Mouse (Mus musculus) kidney, postnatal 36 days (tissue): ENCODE results near the gene Efcab9.
A peak's percentile ranks its signal among the peaks of the same experiment; 100 is the strongest.
"Not testable (repeated sequence)": the region's sequence is repeated elsewhere in the genome, so short reads cannot be mapped to it uniquely, and the experiment has no call there.

Experiments used
- DNase-seq, 2 experiments: peaks; one replicate each; pipeline ENCODE4 v3.0.0; 2021 to 2022; ENCODE audit warnings: mixed read lengths in 2 of 2

Efcab9 gene

GRCm38 (mm10) chr11:32535646-32536045 lies 3.8 kb upstream of the Efcab9 start:
- DNase-seq = no peak

GRCm38 (mm10) chr11:32534453-32535075 lies 2.7 kb upstream of the Efcab9 start:
- DNase-seq = no peak

- DNase-seq = peak; percentile 49 to 72
Observed at GRCm38 (mm10) chr11:32533482-32534261, 1.8 kb upstream of the Efcab9 start.

- peak; percentile 94 to 95 for DNase-seq
Observed at GRCm38 (mm10) chr11:32532765-32533481, 1.0 kb upstream of the Efcab9 start, which contains the start of gene Stk10. Gene Stk10 (plus strand): TSS chr11:32533305.

GRCm38 (mm10) chr11:32530151-32530550 lies 1.7 kb downstream of the Efcab9 start:
- no peak for DNase-seq

- no peak for DNase-seq
Observed at GRCm38 (mm10) chr11:32527006-32527405, 4.9 kb downstream of the Efcab9 start.

- no peak for DNase-seq
Observed at GRCm38 (mm10) chr11:32524122-32524920, 7.6 kb downstream of the Efcab9 start.

GRCm38 (mm10) chr11:32521246-32521645 lies 10.6 kb downstream of the Efcab9 start:
- no peak for DNase-seq

GRCm38 (mm10) chr11:32519354-32519753 lies 12.5 kb downstream of the Efcab9 start:
- no peak for DNase-seq

GRCm38 (mm10) chr11:32518770-32519169 lies 13.1 kb downstream of the Efcab9 start:
- DNase-seq = no peak

GRCm38 (mm10) chr11:32516916-32517712 lies 14.8 kb downstream of the Efcab9 start:
- DNase-seq = no peak

GRCm38 (mm10) chr11:32516091-32516490 lies 15.8 kb downstream of the Efcab9 start:
- no peak for DNase-seq

- DNase-seq = not testable (repeated sequence)
Observed at GRCm38 (mm10) chr11:32514853-32515252, 17.0 kb downstream of the Efcab9 start.

- no peak for DNase-seq
Observed at GRCm38 (mm10) chr11:32510930-32511329, 21.0 kb downstream of the Efcab9 start.

GRCm38 (mm10) chr11:32505091-32505739 lies 26.7 kb downstream of the Efcab9 start:
- no peak for DNase-seq

GRCm38 (mm10) chr11:32503711-32504110 lies 28.2 kb downstream of the Efcab9 start:
- no peak for DNase-seq

- DNase-seq = peak in 1 of 2 experiments; percentile 23
Observed at GRCm38 (mm10) chr11:32499931-32500330, 31.9 kb downstream of the Efcab9 start.

GRCm38 (mm10) chr11:32498757-32499535 lies 32.9 kb downstream of the Efcab9 start:
- DNase-seq = peak; percentile 23 to 64

- DNase-seq = no peak
Observed at GRCm38 (mm10) chr11:32495283-32495682, 36.6 kb downstream of the Efcab9 start.

GRCm38 (mm10) chr11:32493312-32493711 lies 38.6 kb downstream of the Efcab9 start:
- peak; percentile 8 to 26 for DNase-seq
